Mouse (Mus musculus) frontal cortex, postnatal 25 days (tissue): ENCODE measurements around the gene 9230102O04Rik.

ENCODE experiments used
- DNase-seq, 2 experiments: peaks; one replicate each; pipeline ENCODE4 v3.0.0; 2022; ENCODE audit warnings: low spot score in 2 of 2

The 9230102O04Rik gene

DNA sequence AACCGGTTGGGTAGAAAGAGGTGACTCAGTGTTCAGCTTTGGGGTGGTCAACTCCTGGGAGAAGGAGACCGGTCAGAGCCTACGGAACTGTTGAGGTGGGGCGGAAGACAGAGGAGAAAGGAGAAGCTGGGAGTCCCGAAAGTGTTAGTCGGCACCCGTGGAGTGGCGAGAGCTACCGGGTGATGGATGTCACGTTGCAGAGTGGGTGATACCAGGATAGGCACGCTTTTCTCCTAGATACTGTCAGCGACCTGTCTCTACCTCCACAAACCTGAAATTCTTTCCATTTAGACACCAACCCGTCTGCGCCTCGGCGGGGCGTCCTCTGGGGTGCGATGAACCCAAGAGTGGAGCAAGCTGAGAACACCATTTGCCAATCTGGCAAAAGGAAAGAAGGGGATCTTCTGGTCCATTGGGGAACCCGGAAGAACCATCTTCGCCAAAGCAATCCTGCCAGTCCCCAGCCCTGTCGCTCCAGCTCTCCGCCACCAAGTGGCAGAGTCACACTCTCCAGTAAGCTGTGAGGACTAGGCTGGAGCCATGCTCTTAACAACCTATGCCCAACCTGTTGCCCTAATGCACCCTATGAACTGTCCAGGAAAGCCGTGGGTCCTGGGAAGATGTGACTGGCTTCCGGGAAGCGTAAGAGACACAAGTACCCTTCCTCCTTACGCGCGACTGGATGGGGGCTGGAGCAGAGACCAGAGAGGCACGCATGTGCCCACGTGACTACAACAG is at the start of gene 9230102O04Rik:
TSS of gene 9230102O04Rik (minus strand) at position 628 of the 738 bp plus-strand sequence.
- DNase-seq, result no peak

GRCm38 (mm10) chr2:9935965-9936364 is 46.6 kb upstream of the 9230102O04Rik start:
- DNase-seq, result no peak

GRCm38 (mm10) chr2:9926905-9927283 is 37.6 kb upstream of the 9230102O04Rik start:
- no peak for DNase-seq

DNA sequence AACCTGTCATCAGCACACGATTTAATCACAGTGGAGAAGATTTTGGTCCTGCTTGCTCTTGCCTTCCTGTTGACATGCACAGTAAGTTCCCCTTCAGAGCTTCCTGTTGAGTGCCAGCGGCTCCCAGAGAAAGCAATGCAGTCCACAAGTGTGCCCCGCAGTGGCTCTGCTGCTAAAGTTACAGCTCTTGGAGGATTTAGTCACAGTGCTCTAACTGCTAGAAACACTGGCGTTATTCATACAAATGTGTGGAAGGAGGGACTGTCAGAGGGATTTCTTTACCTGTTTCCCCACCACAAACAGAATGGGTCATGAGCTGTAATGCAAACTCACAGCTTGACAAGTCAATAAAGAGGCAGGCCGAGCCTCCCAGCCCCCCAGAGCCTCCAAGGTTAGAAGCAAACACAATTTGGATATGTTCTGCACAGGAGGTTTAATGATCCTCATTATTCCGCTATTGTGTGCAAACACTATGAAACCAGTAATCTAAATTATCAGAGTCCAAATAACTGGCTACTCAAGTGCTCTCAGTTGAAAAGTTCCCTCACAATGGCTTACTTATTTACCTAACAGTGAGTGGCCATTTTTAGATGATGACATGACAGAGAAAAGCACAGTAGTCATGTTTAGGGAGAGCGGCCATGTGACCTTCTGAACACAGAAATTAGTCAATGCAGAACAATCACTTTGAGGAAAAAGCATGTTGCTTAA is 37.0 kb upstream of the 9230102O04Rik start:
- DNase-seq, result no peak

DNA sequence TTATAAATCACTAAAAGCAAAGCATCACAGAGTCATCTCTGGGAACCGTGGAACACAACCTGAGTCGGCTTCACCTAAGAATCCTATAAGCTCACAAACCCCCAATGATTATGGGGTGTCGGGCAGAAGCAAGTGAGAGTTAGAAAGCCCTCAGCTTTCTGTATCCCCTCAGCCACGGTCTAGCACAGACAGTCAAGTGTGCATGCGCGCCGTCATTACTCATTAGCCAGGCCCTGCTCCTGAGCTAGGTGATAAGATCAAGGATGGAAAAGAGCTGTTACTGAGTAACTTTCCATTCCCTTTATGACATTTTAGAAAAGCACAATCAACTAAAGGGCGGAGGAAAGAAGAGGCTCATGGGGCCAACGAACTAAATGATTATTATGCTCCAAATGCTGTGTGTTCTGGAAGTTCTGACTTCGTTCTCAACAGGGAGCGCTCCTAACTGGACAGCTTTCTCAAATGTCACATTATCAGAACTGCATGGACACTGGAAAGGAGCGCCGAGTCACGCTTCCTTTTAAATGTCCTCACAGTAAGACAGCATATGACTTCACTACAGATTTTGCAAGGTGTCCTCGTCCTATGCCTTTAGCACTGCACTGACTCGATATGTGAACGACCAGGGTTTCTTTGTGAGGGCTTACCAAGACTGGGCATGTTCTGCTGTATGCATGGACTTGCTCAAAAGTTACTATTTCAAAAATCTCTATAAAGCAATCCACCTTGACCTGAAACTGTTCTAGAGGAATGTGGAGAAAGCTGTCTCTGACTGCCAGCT is 29.5 kb upstream of the 9230102O04Rik start:
- DNase-seq, result no peak

DNA sequence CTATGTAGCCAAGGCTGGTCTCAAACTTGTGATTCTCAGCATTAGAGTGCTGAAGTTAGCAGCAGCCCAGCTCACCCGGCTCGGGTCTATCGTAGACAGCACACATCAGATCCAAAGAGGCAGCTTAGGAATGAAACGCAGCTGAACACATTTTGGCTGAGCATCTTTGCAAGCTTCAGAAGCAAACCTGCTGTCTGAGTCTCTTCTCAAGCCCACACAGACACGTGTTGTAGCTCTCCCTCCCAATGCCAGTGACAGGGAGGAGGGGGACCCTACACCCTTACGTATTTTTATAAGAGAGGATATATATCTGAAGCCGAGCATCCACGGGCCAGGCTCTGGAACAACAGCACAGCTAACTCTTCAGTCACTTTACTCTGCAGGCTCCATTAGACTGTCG is 28.3 kb upstream of the 9230102O04Rik start:
- no peak for DNase-seq

DNA sequence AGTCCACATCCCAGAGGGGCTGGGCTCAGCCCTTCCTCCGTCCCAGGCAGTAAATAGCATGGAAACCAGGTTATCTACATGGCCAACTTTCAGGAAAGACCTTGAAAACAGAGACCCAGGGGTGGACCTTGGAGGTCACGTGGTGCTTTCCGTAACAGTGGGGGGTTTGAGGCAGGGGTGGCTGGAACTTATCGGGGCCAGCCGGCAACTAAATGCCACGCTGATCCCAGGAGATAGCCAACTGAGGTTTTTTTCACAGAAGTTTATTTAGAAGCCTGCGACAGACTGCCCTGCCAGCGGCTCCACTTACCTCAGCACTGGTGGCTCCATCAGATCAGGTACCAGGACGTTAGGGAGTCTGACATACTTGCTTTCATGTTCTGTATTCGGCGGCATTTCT is 16.7 kb upstream of the 9230102O04Rik start:
- DNase-seq, result no peak

GRCm38 (mm10) chr2:9903854-9904560 is 14.7 kb upstream of the 9230102O04Rik start:
- no peak for DNase-seq

DNA sequence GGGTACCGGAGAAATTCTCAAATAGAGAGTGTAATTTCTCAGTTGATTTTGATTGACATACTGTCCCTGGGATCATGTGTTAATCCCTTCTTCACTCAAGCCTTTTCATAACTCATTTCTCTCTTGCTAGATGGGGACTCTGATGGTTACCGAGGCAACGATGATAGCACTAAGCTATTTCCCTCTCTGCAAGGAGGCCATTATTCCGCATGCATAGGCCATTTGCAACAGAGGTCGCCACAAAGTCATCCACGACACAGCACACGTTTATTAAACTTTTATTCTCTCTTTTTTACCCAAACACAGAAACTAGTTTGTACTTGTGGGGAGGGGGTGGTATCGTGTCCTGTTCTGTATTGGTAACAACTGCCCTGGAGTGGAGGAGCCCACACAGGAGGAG is 8.5 kb upstream of the 9230102O04Rik start:
- DNase-seq, result no peak

- DNase-seq, result no peak
These were observed 6.9 kb upstream of the 9230102O04Rik start for GRCm38 (mm10) chr2:9896097-9896770.

GRCm38 (mm10) chr2:9894836-9895593 is 5.7 kb upstream of the 9230102O04Rik start:
- DNase-seq, result no peak

DNA sequence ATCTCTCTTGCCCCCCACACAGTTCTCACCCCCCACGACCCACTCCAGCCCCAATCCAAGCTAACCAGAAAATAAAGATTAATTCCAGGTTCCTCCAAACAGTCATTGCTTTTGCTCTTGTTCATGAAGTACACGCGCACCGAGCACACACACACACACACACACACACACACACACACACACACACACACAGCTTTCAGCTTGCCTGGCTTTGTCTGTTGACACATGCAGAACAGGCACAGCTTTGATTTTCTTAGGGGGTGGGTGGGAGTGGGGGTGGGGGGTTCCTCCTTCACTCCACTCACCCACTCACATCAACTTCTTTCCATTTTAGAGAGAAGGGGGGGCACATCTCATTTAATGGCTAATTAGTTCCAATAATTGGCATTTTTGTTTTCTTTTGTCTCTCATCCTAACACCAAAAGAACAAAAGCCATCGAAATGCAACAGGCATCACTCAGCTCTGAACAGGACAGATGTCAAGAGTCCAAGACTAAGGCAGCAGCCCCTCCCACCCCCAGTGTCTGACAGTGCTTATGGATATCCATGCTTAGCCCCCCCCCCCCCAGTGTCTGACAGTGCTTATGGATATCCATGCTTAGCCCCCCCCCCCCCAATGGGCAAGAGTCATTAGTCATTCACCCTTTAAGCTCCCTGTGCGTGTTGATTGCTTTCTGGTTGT is 4.1 kb upstream of the 9230102O04Rik start:
- DNase-seq, result no peak

- DNase-seq, result no peak
These were observed 3.2 kb upstream of the 9230102O04Rik start for GRCm38 (mm10) chr2:9892541-9892940.

GRCm38 (mm10) chr2:9890906-9891305 is 1.6 kb upstream of the 9230102O04Rik start:
- no peak for DNase-seq

GRCm38 (mm10) chr2:9890251-9890650 is 911 bp upstream of the 9230102O04Rik start:
- DNase-seq, result no peak

GRCm38 (mm10) chr2:9889651-9890183 is 377 bp upstream of the 9230102O04Rik start, which contains the start of gene Gata3:
Gene Gata3, minus strand, starts transcription at chr2:9890034.
- DNase-seq, result no peak

GRCm38 (mm10) chr2:9887636-9888035 is 1.7 kb downstream of the 9230102O04Rik start:
- DNase-seq, result no peak

DNA sequence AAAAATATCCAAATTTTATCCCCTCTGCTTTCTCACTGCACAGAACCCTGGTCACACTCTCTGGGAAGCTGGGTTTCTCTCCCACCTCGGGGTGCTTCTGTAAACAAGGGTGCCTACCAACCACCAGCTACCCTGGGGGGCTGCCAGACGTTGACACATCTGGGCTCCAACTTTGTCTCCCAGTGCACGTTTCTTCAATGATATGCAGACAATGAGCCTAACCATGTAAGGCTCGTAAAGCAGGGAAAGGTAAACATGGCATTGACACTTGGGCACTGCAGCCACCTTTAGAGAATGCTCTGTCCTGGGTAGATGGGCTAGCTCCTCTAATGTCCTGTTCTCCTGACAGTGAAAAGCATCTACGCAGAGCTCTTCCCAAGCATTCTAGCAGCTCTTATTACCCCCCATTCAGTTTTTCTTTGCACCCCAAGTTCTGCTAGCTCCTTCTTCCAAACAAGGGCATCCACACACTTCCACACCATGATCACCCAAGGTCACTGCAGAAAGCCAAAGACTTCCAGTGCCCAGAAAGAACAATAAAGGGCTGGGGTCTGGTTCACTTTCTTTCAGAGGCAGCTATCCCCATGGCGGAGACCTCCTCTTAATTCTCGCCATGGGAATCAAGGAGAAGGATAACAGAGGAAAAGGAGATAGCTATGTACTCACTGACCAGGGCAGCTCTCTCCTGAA is 2.3 kb downstream of the 9230102O04Rik start:
- no peak for DNase-seq

GRCm38 (mm10) chr2:9886031-9886430 is 3.3 kb downstream of the 9230102O04Rik start:
- no peak for DNase-seq
